Mouse (Mus musculus): ENCODE results near the gene Apc2. TPM values are rescaled to one million over a fixed set of nuclear protein-coding genes. Genes with fewer than 3 reads are reported as not detected.

Apc2 gene
- polyA plus RNA-seq, 1 experiment from 2014 or later, result 86.1 TPM

- Histone ChIP-seq H3K4me3 (peak overlapping the region; percentile 2; the same call in 1 of the 2 replicates), H3K36me3 (peaks cover 82% of the 10 kb centered on the region), H3K4me1 (replicated peaks) (peaks cover 60% of the 10 kb centered on the region)
Observed at GRCm38 (mm10) chr10:80270734-80271181, 25.0 kb upstream of the Apc2 start.

DNA sequence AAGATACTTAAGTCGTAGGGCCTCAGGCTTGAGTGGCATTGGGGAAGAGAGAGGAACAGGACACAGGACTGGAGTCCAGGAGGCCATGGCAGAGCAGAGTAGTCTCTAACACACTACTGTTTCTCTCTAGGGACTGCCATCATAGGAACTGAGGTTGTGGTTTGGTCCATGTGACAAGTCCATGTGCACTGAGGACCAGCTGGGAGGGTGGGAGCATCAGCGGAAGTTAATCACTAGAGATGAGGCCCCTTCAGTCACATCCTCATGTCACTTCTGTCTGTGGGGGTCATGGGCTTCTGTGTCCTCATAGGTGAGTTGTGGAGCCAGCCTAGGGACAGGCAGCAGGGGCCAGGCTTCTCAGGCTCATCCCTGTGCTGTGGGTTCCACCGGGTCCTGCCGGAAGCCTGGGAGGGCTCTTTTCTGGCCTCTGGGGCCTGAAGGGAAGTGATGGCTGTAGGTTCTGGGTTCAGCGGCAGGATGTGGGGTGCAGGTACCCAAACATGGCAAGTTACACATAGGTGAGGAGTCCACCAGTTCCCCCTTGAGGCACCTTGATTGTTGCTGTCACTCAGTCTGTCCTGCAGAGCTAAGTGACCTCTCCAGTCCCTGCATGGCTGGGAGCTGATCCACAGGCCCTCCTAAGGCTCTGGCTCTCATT lies 24.5 kb upstream of the Apc2 start:
- H3K27ac ChIP-seq, result no peak overlapping the region; the same call in 1 of the 2 replicates
- no peak for DNase-seq (ENCODE audit: low spot score)
- H3K9me3 ChIP-seq, result no peaks in the 10 kb centered on the region
- 92% methylated on average over 5 of the region's 5 CpGs for WGBS
- H3K36me3 ChIP-seq, result peaks cover 87% of the 10 kb centered on the region
- H3K27me3 ChIP-seq (ENCODE audit: insufficient read depth, poor library complexity, severe bottlenecking), result no peaks in the 10 kb centered on the region
- peaks cover 55% of the 10 kb centered on the region for H3K4me1 ChIP-seq (replicated peaks)
- no peak overlapping the region for H3K4me3 ChIP-seq

More at GRCm38 (mm10) chr10:80270734-80271181, 25.0 kb upstream of the Apc2 start:
- WGBS, result 88% methylated on average over 6 of the region's 6 CpGs
- H3K9me3 ChIP-seq, result no peaks in the 10 kb centered on the region
- H3K27me3 ChIP-seq (ENCODE audit: insufficient read depth, poor library complexity, severe bottlenecking), result no peaks in the 10 kb centered on the region
- DNase-seq (ENCODE audit: low spot score), result no peak
- H3K27ac ChIP-seq, result no peak overlapping the region

GRCm38 (mm10) chr10:80271870-80272585 lies 23.7 kb upstream of the Apc2 start:
- peaks cover 47% of the 10 kb centered on the region for H3K4me1 ChIP-seq (replicated peaks)
- no peak for DNase-seq (ENCODE audit: low spot score)
- H3K9me3 ChIP-seq, result no peaks in the 10 kb centered on the region
- H3K27me3 ChIP-seq (ENCODE audit: insufficient read depth, poor library complexity, severe bottlenecking), result no peaks in the 10 kb centered on the region
- WGBS, result 91% methylated on average over 8 of the region's 8 CpGs
- peak overlapping the region; percentile 14; the same call in 1 of the 2 replicates for H3K4me3 ChIP-seq
- H3K36me3 ChIP-seq, result peaks cover 91% of the 10 kb centered on the region
- no peak overlapping the region for H3K27ac ChIP-seq

DNA sequence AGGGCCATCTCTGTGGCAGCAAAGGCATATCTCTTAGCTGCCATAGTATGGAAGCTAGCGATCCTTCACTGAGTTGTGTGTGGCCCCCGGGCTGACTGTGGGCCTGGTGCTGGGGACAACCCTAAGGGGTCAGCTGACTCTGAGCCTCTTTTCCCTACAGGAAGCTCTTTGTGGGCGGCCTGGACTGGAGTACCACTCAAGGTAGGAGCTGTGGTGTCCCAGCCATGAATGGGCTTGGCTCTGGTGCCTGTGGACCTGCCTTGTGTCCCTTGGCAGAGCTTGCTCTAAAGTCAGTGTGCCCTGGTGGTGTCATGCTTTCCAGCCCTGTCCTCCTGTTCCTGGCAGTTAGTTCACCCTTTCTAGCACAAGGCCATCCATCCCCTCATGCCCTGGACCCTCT lies 21.9 kb upstream of the Apc2 start:
- DNase-seq (ENCODE audit: low spot score), result no peak
- Histone ChIP-seq H3K27ac (no peak overlapping the region), H3K4me1 (replicated peaks) (peaks cover 30% of the 10 kb centered on the region), H3K36me3 (peaks cover 94% of the 10 kb centered on the region), H3K9me3 (no peaks in the 10 kb centered on the region), H3K4me3 (peak overlapping the region; percentile 9; the same call in 1 of the 2 replicates), H3K27me3 (ENCODE audit: insufficient read depth, poor library complexity, severe bottlenecking) (no peaks in the 10 kb centered on the region)
- WGBS, result 88% methylated on average over 3 of the region's 3 CpGs

GRCm38 (mm10) chr10:80276238-80276637 lies 19.5 kb upstream of the Apc2 start:
- H3K9me3 ChIP-seq, result no peaks in the 10 kb centered on the region

GRCm38 (mm10) chr10:80278390-80278789 lies 17.4 kb upstream of the Apc2 start:
- Histone ChIP-seq H3K36me3 (peaks cover 100% of the 10 kb centered on the region), H3K27ac (no peak overlapping the region), H3K9me3 (no peaks in the 10 kb centered on the region), H3K4me1 (replicated peaks) (peaks cover 10% of the 10 kb centered on the region), H3K27me3 (ENCODE audit: insufficient read depth, poor library complexity, severe bottlenecking) (no peaks in the 10 kb centered on the region), H3K4me3 (no peak overlapping the region)
- 95% methylated on average over 9 of the region's 9 CpGs for WGBS
- DNase-seq (ENCODE audit: low spot score), result no peak

More at GRCm38 (mm10) chr10:80276238-80276637, 19.5 kb upstream of the Apc2 start:
- H3K4me3 ChIP-seq, result no peak overlapping the region
- H3K4me1 ChIP-seq (replicated peaks), result peaks cover 13% of the 10 kb centered on the region
- H3K27me3 ChIP-seq (ENCODE audit: insufficient read depth, poor library complexity, severe bottlenecking), result no peaks in the 10 kb centered on the region
- DNase-seq (ENCODE audit: low spot score), result no peak
- H3K27ac ChIP-seq, result no peak overlapping the region
- 90% methylated on average over 5 of the region's 5 CpGs for WGBS
- peaks cover 95% of the 10 kb centered on the region for H3K36me3 ChIP-seq

DNA sequence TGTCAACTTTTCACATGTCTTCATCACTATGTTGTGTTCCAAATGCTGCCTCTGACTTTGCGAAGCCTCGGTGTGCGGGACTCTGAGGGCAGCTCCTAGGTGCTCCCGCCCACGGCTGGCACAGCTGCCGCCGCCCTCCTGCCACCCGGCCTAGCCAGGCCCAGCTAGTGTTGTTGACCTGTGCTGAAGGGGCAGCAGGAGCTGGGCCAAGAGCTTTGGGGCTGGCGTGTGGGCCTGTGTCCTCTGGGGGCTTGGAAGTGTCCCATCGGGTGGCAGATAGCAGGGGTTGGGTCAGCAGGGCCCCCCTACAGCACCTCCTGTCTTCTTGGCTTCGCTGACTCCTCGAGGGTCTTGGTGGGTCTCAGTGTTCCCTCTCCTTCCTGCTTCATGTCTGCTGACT lies 16.5 kb upstream of the Apc2 start:
- Histone ChIP-seq H3K4me1 (replicated peaks) (peaks cover 10% of the 10 kb centered on the region), H3K4me3 (no peak overlapping the region), H3K9me3 (no peaks in the 10 kb centered on the region), H3K27ac (no peak overlapping the region), H3K27me3 (ENCODE audit: insufficient read depth, poor library complexity, severe bottlenecking) (no peaks in the 10 kb centered on the region), H3K36me3 (peaks cover 100% of the 10 kb centered on the region)
- DNase-seq (ENCODE audit: low spot score), result no peak
- WGBS, result 95% methylated on average over 12 of the region's 12 CpGs

- Histone ChIP-seq H3K4me3 (0 out of 2 replicates have a peak overlapping the region, but pooled peaks have one; percentile 18), H3K36me3 (peaks cover 100% of the 10 kb centered on the region), H3K27me3 (ENCODE audit: insufficient read depth, poor library complexity, severe bottlenecking) (no peaks in the 10 kb centered on the region), H3K4me1 (replicated peaks) (peaks cover 14% of the 10 kb centered on the region), H3K27ac (no peak overlapping the region), H3K9me3 (no peaks in the 10 kb centered on the region)
- WGBS, result 84% methylated on average over 7 of the region's 7 CpGs
- no peak for DNase-seq (ENCODE audit: low spot score)
Observed at GRCm38 (mm10) chr10:80281304-80281703, 14.5 kb upstream of the Apc2 start.

DNA sequence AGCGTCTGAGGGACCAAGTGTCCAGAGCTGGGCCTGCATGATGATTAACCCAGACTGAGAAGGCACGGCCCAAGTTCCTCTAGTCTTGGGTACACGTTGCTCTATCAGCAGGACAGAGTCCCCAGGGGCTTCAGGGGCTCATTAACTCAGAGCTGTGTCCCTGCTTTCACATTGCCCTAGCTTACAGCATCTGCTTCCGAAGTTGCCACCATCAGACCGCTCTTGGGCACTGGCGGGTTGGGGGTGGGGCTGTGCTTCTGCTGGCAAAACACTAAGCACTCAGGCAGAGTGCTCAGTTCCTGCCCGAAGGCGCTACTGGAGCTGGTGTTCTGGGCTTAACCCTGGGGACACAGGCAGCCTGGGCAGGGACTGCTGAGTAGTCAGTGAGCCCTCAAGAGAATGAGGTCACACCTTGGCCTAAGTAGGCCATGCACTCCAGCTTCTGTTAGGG lies 13.8 kb upstream of the Apc2 start:
- WGBS, result 87% methylated on average over 8 of the region's 8 CpGs
- no peaks in the 10 kb centered on the region for H3K27me3 ChIP-seq (ENCODE audit: insufficient read depth, poor library complexity, severe bottlenecking)
- peaks cover 14% of the 10 kb centered on the region for H3K4me1 ChIP-seq (replicated peaks)
- no peak for DNase-seq (ENCODE audit: low spot score)
- no peaks in the 10 kb centered on the region for H3K9me3 ChIP-seq
- H3K4me3 ChIP-seq, result no peak overlapping the region
- H3K27ac ChIP-seq, result no peak overlapping the region
- peaks cover 100% of the 10 kb centered on the region for H3K36me3 ChIP-seq

- H3K27ac ChIP-seq, result no peak overlapping the region
- H3K27me3 ChIP-seq (ENCODE audit: insufficient read depth, poor library complexity, severe bottlenecking), result no peaks in the 10 kb centered on the region
- WGBS, result 92% methylated on average over 20 of the region's 20 CpGs
- peaks cover 100% of the 10 kb centered on the region for H3K36me3 ChIP-seq
- H3K9me3 ChIP-seq, result no peaks in the 10 kb centered on the region
- no peak overlapping the region for H3K4me3 ChIP-seq
- no peak for DNase-seq (ENCODE audit: low spot score)
- peaks cover 14% of the 10 kb centered on the region for H3K4me1 ChIP-seq (replicated peaks)
Observed at GRCm38 (mm10) chr10:80282481-80283441, 13.0 kb upstream of the Apc2 start.

DNA sequence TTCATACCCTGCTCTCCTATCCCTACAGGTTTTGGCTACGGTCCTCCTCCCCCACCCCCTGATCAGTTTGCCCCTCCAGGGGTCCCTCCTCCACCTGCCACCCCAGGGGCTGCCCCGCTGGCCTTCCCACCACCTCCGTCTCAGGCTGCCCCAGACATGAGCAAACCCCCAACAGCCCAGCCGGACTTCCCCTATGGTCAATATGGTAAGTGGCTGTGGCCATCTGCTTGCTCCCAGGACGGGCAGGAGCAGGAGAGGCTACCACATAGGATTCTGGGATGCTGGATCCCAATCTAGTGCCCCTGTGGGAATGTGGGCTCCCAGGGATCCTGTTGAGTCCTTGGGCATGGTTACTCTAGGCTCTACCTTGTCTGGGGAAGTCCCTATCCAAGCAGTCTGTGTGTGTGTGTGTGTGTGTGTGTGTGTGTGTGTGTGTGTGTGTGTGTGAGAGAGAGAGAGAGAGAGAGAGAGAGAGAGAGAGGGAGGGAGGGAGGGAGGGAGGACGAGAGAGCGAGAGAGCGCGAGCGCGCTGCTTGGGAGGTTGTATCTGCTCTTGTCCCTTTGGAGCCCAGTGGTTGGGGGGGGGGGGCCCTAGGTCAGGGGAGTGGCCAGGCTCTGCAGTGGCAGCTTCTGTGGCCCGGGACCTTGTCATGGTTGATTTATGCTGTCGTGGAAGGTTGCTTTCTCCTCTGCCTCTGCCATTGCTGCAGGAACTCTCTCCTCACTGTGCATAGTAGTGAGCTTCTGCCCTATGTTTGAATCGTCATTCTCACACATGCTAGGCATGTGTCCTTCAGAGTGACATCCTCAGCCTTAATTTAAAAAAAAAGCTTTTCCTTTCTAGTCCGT lies 10.3 kb upstream of the Apc2 start:
- peaks cover 14% of the 10 kb centered on the region for H3K4me1 ChIP-seq (replicated peaks)
- H3K27ac ChIP-seq, result 0 out of 2 replicates have a peak overlapping the region, but pooled peaks have one; percentile 47
- no peak overlapping the region for H3K4me3 ChIP-seq
- H3K36me3 ChIP-seq, result peaks cover 93% of the 10 kb centered on the region
- no peaks in the 10 kb centered on the region for H3K27me3 ChIP-seq (ENCODE audit: insufficient read depth, poor library complexity, severe bottlenecking)
- no peaks in the 10 kb centered on the region for H3K9me3 ChIP-seq
- WGBS, result 71% methylated on average over 9 of the region's 15 CpGs
- no peak for DNase-seq (ENCODE audit: low spot score)
